Mouse (Mus musculus) monocyte, adult 2 months (primary cell): ENCODE data around the gene Fam217b.

Experiments used
- DNase-seq, 2 experiments: peaks; one replicate each; pipeline ENCODE4 v3.0.0; 2022; ENCODE audit warnings: low spot score in 2 of 2, low read depth in 1 of 2

Fam217b gene

DNA sequence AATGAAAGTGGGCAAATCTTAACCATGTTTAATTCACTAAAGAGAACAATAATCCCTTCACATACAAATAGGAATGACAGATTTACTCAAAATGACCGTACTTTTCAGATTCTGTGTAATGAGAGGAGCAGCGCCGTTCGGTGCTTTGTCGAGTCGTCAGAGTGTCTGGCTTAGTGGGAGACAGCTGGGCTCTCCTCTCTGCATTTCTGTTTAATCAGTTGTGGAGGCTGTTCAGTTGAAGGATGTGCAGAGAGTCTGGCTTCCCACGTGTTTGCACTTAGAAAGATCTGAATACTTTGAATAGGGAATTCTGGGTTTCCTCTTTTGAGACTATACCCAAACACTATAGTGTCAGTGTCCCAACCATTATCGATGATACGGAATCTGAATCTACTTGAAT, 23.0 kb downstream of the Fam217b start:
- DNase-seq = no peak

- no peak for DNase-seq
These were observed 35.1 kb downstream of the Fam217b start for GRCm38 (mm10) chr2:178449386-178449785.

DNA sequence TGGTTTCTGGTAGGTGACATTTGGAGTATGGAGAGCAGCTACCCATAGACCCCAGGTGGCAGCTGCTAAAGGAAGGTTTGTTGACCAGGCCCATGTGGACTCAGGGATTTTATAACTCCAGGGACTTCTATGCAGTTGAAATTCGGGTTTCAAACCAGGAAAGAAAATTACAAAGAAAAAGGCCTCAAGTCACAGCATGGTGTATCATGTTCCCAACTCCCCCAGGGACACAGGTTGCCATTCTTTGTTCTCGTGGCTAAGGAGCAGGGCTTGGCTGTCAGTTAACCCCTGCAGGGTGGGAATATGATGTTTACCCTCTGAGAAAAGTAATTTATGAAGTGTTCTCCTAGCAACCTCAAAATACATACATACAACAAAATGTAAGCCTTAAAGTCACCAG, 35.9 kb downstream of the Fam217b start:
- no peak for DNase-seq

GRCm38 (mm10) chr2:178450961-178451360, 36.6 kb downstream of the Fam217b start:
- no peak for DNase-seq

GRCm38 (mm10) chr2:178454664-178455516, 40.6 kb downstream of the Fam217b start:
- DNase-seq = no peak

GRCm38 (mm10) chr2:178457414-178457813, 43.1 kb downstream of the Fam217b start:
- no peak for DNase-seq

GRCm38 (mm10) chr2:178460353-178460752, 46.0 kb downstream of the Fam217b start:
- DNase-seq = no peak

GRCm38 (mm10) chr2:178471546-178472480, 57.5 kb downstream of the Fam217b start:
- no peak for DNase-seq

DNA sequence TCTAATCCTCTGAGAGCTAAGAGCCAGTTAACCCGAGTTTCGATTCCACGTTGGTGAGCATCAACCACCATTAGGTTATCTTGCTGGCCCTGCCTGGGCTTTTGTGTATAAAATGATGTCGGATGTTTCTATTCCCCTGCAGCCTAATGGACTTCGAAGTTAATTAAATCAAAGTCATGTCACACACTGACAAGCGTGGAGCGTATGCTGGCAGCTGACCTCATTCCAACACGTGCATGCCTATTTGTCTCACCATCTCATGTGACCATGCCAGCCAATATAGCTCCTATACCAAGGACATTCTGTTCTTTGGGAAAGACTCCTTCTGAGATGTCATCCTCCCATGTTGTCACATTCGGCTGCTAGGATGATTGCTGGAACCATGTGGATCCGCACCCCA, 59.6 kb downstream of the Fam217b start:
- no peak for DNase-seq
